Mouse (Mus musculus) thymus, adult 2 months (tissue): ENCODE results near the gene Inmt.

Experiments used
- CTCF ChIP-seq: fragments of 200-500 bp; IDR thresholded peaks from 2 replicates; pipeline ENCODE4 v1.5.1; 2012; ENCODE audit warnings: mild to moderate bottlenecking, control low read depth, low read length, moderate library complexity, borderline replicate concordance; ENCODE audit not compliant: control insufficient read depth, poor library complexity, insufficient read depth; ENCODE audit errors: extremely low read depth
- POLR2A ChIP-seq: fragments of 200-500 bp; IDR thresholded peaks from 2 replicates; pipeline ENCODE4 v1.6.1; 2012; ENCODE audit warnings: mild to moderate bottlenecking, low read length, control low read depth, moderate library complexity; ENCODE audit not compliant: control insufficient read depth, poor library complexity, insufficient read depth; ENCODE audit errors: extremely low read depth

GRCm38 (mm10) chr6:55193171-55193570, 18.3 kb upstream of the Inmt start:
- TF ChIP-seq CTCF (no peak), POLR2A (no peak)
